Mouse (Mus musculus) stomach, postnatal 0 days (tissue): ENCODE measurements at regions not wholly inside any gene's neighbourhood (a gene's known extent, or its start where the extent isn't known, plus 50 kb on each side); places are given as distances from the start of the nearest gene placed in this dataset.

ENCODE experiments used
- ATAC-seq: fragments of 200-750 bp; cut with Nextera tagmentation; 2 replicates; pipeline ENCODE4 v1.8.0; 2017; ENCODE audit not compliant: low FRiP score, low TSS enrichment
- DNase-seq: peaks from one replicate; pipeline ENCODE4 v3.0.0-alpha.2; 2016; ENCODE audit warnings: low spot score
- H3K27ac ChIP-seq: fragments of 300-500 bp; sonication (generic); replicated peaks from 2 replicates; pipeline ENCODE4 v1.5.1; 2014; ENCODE audit warnings: mild to moderate bottlenecking, control low read depth
- H3K27me3 ChIP-seq: fragments of 300-500 bp; sonication (generic); 2 replicates; pipeline ENCODE4 v1.6.1; 2014; ENCODE audit warnings: low read length; ENCODE audit not compliant: control insufficient read depth, insufficient read depth
- H3K36me3 ChIP-seq: fragments of 300-500 bp; sonication (generic); 2 replicates; pipeline ENCODE4 v1.6.1; 2014; ENCODE audit warnings: low read length, mixed read lengths; ENCODE audit not compliant: control insufficient read depth, insufficient read depth
- H3K4me1 ChIP-seq: fragments of 300-500 bp; sonication (generic); replicated peaks from 2 replicates; pipeline ENCODE4 v1.6.1; 2014; ENCODE audit warnings: antibody characterized with exemption; ENCODE audit not compliant: control insufficient read depth, insufficient read depth
- H3K4me2 ChIP-seq: fragments of 300-500 bp; sonication (generic); replicated peaks from 2 replicates; pipeline ENCODE4 v1.6.1; 2014; ENCODE audit warnings: low read depth, mild to moderate bottlenecking, control low read depth, moderate library complexity
- H3K4me3 ChIP-seq: fragments of 300-500 bp; sonication (generic); 2 replicates; pipeline ENCODE4 v1.5.1; 2014; ENCODE audit warnings: low read depth, low read length, control low read depth
- H3K9ac ChIP-seq: fragments of 300-500 bp; sonication (generic); 2 replicates; pipeline ENCODE4 v1.6.1; 2014; ENCODE audit warnings: mild to moderate bottlenecking, low read length, control low read depth, mixed read lengths
- H3K9me3 ChIP-seq: fragments of 300-500 bp; sonication (generic); 2 replicates; pipeline ENCODE4 v1.6.1; 2016; ENCODE audit warnings: low read length; ENCODE audit not compliant: control insufficient read depth
- CTCF ChIP-seq: IDR thresholded peaks from 2 replicates; pipeline ENCODE4 v1.5.1; 2016; ENCODE audit warnings: antibody characterized with exemption, low read depth, mild to moderate bottlenecking, moderate library complexity
- EP300 ChIP-seq: optimal IDR thresholded peaks from 2 replicates; pipeline ENCODE3; 2016; ENCODE audit warnings: antibody characterized with exemption
- WGBS: fragments of 180-500 bp; shearing (Covaris S2); extraction: QIAGEN DNeasy Blood & Tissue Kit; methylation state at CpG from one replicate; pipeline ENCODE4 v1.1.7; 2014; 5-methylcytosine and 5-hydroxymethylcytosine counted together

DNA sequence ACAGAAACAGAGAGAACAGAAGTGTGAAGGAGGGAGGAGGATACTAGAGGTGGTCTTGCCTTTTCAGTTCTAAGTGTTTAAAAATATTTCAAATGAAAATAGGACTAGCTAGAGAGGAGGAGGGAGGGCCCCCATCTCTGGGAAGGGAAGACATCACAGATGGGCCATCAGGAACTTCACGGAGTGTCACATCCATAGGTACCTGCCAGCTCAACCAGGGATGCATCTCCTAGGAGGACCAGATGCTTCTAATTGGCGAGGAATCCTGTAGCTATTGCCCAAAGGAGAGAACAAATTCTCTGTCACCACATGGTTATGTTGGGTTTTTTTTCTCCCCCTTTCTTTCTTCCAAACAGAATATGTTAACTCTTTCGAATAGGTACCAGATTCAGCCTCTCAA is 158.7 kb upstream of the Castor2 start:
- no peak overlapping the region for H3K27ac ChIP-seq
- no peak overlapping the region for H3K9ac ChIP-seq
- H3K4me1 ChIP-seq, result no peaks in the 10 kb centered on the region
- no peak overlapping the region for H3K4me3 ChIP-seq
- ATAC-seq (no peak), DNase-seq (no peak)
- H3K36me3 ChIP-seq, result no peaks in the 10 kb centered on the region
- H3K4me2 ChIP-seq, result no peak overlapping the region
- TF ChIP-seq CTCF, result no peak
- no peak for TF ChIP-seq EP300
- no peaks in the 10 kb centered on the region for H3K9me3 ChIP-seq
- no peaks in the 10 kb centered on the region for H3K27me3 ChIP-seq
- 75% methylated on average over 3 of the region's 3 CpGs for WGBS

DNA sequence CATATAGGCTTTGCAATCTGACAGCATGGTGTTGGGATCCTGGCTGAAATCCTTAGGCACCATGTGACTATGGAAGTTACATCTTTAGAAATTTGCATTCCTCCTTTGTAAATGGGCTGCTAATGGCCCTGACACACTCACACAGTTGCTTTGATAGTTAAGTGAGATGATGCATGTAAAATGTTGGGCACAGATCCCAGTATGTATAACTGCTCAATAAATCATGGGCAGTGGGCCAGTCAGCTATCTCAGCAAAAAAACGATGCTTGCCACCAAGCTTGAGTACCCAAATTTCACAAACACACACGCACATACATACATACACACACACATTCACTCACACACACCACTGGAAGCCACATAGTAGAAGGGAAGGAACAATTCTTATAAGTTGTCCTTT is 159.5 kb upstream of the Castor2 start:
- no peaks in the 10 kb centered on the region for H3K9me3 ChIP-seq
- no peak overlapping the region for H3K4me2 ChIP-seq
- ATAC-seq (no peak), DNase-seq (no peak)
- H3K27ac ChIP-seq, result no peak overlapping the region
- H3K36me3 ChIP-seq, result no peaks in the 10 kb centered on the region
- 67% methylated on average over 2 of the region's 2 CpGs for WGBS
- H3K9ac ChIP-seq, result no peak overlapping the region
- no peaks in the 10 kb centered on the region for H3K4me1 ChIP-seq
- no peak for TF ChIP-seq EP300
- TF ChIP-seq CTCF, result no peak
- no peaks in the 10 kb centered on the region for H3K27me3 ChIP-seq
- no peak overlapping the region for H3K4me3 ChIP-seq

DNA sequence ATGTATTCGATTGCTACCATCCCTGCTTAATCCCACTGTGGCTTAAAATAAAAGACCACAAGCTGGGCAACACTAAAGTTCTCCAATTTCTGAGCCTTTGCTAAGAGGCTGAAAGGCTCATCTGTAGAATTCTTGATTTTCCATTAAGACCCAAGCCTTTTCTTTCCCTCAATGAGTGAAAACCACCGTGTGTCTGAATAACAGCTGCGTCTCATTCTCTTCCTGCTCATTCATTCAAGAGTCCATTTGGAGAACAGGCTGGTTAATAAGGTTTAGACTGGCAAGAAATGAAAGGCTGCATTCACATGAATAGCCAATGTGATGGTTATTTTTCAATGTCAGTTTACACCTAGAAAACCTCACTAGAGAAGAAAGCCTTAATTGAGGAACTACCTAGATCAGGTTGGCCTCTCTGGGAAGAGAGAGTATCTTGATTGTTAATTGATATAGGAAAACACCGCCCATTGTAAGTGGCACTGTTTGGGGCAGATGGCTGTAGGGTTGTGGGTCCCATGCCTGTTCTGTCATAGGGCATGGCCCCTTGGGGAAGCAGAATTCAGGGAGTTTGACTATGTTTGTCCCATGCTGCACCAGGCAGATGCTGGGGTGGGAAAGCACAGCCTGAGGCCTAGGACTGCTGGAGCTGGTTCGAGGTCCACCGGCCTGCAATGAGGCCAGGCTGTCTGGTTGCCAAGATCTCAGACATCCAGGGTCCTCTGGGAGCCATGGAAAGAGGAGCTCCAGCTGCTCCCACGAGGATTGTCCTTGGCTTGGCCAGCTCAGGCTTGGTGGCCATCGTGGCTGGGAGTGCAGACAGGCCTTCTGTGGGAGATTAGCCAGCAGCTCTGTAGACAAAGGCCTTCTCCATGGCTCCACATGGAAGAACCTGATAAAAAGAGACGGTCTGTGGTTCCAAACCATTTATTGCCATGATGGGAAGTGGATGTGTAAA is 161.3 kb upstream of the Castor2 start:
- no peak overlapping the region for H3K4me2 ChIP-seq
- no peak overlapping the region for H3K27ac ChIP-seq
- H3K4me3 ChIP-seq, result no peak overlapping the region
- DNase-seq (no peak), ATAC-seq (no peak)
- H3K27me3 ChIP-seq, result no peaks in the 10 kb centered on the region
- H3K4me1 ChIP-seq, result no peaks in the 10 kb centered on the region
- no peaks in the 10 kb centered on the region for H3K36me3 ChIP-seq
- H3K9me3 ChIP-seq, result no peaks in the 10 kb centered on the region
- TF ChIP-seq CTCF (no peak), EP300 (no peak)
- H3K9ac ChIP-seq, result no peak overlapping the region
- 73% methylated on average over 9 of the region's 9 CpGs for WGBS

DNA sequence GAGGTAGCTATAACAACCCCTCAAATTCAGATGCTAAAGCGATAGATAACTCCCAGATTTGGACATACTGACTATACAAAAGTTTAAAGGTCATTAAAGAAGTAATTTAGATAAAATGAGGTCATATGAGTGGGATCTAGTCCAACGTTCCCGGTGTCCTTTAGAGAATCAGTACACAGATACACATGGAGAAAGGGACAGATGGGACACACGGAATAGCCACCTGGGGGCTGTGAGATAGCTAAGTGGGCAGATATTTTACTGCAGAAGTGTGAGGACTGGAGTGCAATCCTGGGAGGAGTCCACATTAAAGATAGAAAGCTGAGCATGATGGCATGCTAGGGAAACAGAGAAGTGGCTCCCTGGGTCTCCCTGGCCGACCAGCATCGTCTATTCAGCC is 164.1 kb upstream of the Castor2 start:
- H3K4me1 ChIP-seq, result no peaks in the 10 kb centered on the region
- H3K9ac ChIP-seq, result no peak overlapping the region
- TF ChIP-seq CTCF (no peak), EP300 (no peak)
- no peak for ATAC-seq
- no peaks in the 10 kb centered on the region for H3K27me3 ChIP-seq
- H3K4me3 ChIP-seq, result no peak overlapping the region
- DNase-seq, result no peak
- H3K36me3 ChIP-seq, result no peaks in the 10 kb centered on the region
- H3K27ac ChIP-seq, result no peak overlapping the region
- H3K4me2 ChIP-seq, result no peak overlapping the region
- 89% methylated on average over 6 of the region's 6 CpGs for WGBS
- H3K9me3 ChIP-seq, result no peaks in the 10 kb centered on the region

DNA sequence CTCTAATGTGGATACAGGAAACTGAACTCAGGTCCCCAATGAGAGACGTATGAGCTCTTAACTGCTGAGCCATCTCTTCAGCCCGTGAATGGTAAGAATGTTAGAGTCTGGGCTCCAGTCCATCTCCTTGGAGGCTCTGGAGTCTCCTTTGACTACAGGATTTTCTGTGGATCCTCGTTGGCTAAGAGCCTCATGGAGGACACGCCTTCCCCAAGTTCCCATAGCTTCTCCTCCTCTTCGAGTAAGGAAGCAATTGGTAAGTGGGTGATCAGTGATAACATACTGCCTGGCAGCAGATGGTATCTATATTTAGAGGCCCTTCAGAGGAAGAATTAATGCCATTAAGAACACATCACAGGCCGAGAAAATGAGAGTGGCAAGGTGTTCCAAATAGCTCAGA is 164.5 kb upstream of the Castor2 start:
- no peak for DNase-seq
- H3K9ac ChIP-seq, result no peak overlapping the region
- H3K4me3 ChIP-seq, result no peak overlapping the region
- TF ChIP-seq CTCF (no peak), EP300 (no peak)
- H3K27me3 ChIP-seq, result no peaks in the 10 kb centered on the region
- no peaks in the 10 kb centered on the region for H3K4me1 ChIP-seq
- no peaks in the 10 kb centered on the region for H3K9me3 ChIP-seq
- no peak for ATAC-seq
- H3K27ac ChIP-seq, result no peak overlapping the region
- no peaks in the 10 kb centered on the region for H3K36me3 ChIP-seq
- no peak overlapping the region for H3K4me2 ChIP-seq
- WGBS, result 63% methylated on average over 6 of the region's 6 CpGs

DNA sequence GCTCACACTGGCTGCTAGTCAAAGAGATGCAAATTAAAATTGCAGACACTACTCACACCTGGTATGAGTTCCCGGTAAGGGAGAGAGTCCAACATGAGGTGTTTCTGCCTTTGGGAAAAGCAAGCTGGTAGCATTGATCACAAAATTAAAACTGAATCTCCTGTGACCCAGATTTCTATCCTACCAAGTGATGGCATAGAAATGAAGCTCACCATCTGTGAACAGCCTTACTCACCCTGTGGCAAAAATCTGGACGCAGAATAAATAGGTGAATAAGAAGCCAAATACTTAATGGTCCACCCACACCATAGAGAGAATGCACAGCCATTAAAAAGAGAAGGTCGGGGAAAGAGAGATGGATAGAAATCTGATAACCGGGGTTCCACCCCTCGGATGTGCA is 169.4 kb upstream of the Castor2 start:
- Histone ChIP-seq H3K27me3 (no peaks in the 10 kb centered on the region), H3K4me3 (no peak overlapping the region), H3K27ac (no peak overlapping the region), H3K9me3 (no peaks in the 10 kb centered on the region), H3K4me1 (no peaks in the 10 kb centered on the region), H3K9ac (no peak overlapping the region), H3K36me3 (no peaks in the 10 kb centered on the region), H3K4me2 (no peak overlapping the region)
- TF ChIP-seq EP300 (no peak), CTCF (no peak)
- DNase-seq (no peak), ATAC-seq (no peak)
- WGBS, result 75% methylated on average over 5 of the region's 5 CpGs
